Mouse (Mus musculus): ENCODE measurements at regions not wholly inside any gene's neighbourhood (a gene's known extent, or its start where the extent isn't known, plus 50 kb on each side); places are given as distances from the start of the nearest gene placed in this dataset.

GRCm38 (mm10) chr3:143822564-143823394 is 382.2 kb downstream of the Lmo4 start:
- no peak overlapping the region for H3K4me2 ChIP-seq (ENCODE audit: low read depth, low read length)
- WGBS: 72% methylated on average over 8 of the region's 8 CpGs
- H3K9me3 ChIP-seq (ENCODE audit: control insufficient read depth, low read length): no peaks in the 10 kb centered on the region
- H3K4me3 ChIP-seq (ENCODE audit: low read depth, low read length): no peak overlapping the region
- no peak overlapping the region for H3K9ac ChIP-seq (ENCODE audit: low read depth, low read length)
- H3K27me3 ChIP-seq (replicated peaks; ENCODE audit: control insufficient read depth, insufficient read depth, low read length): no peaks in the 10 kb centered on the region
- DNase-seq (ENCODE audit: low spot score) (peak; percentile 34), ATAC-seq (ENCODE audit: low read depth) (peak; percentile 44; the same call in 1 of the 2 replicates)
- no peak overlapping the region for H3K27ac ChIP-seq (replicated peaks; ENCODE audit: low read depth, low read length)
- H3K36me3 ChIP-seq (ENCODE audit: control insufficient read depth, insufficient read depth, low read length): no peaks in the 10 kb centered on the region
- H3K4me1 ChIP-seq (ENCODE audit: control insufficient read depth, insufficient read depth, low read length): no peaks in the 10 kb centered on the region

GRCm38 (mm10) chr3:143807544-143807943 is 397.5 kb downstream of the Lmo4 start:
- no peaks in the 10 kb centered on the region for H3K27me3 ChIP-seq (replicated peaks; ENCODE audit: control insufficient read depth, insufficient read depth, low read length)
- no peak overlapping the region for H3K9ac ChIP-seq (ENCODE audit: low read depth, low read length)
- H3K27ac ChIP-seq (replicated peaks; ENCODE audit: low read depth, low read length): no peak overlapping the region
- 57% methylated on average over 8 of the region's 8 CpGs for WGBS
- peak; percentile 23 for DNase-seq (ENCODE audit: low spot score)
- no peaks in the 10 kb centered on the region for H3K36me3 ChIP-seq (ENCODE audit: control insufficient read depth, insufficient read depth, low read length)
- H3K9me3 ChIP-seq (ENCODE audit: control insufficient read depth, low read length): peaks cover 7% of the 10 kb centered on the region; the same call in 1 of the 2 replicates
- no peak overlapping the region for H3K4me3 ChIP-seq (ENCODE audit: low read depth, low read length)
- ATAC-seq (ENCODE audit: low read depth): no peak
- no peaks in the 10 kb centered on the region for H3K4me1 ChIP-seq (ENCODE audit: control insufficient read depth, insufficient read depth, low read length)
- H3K4me2 ChIP-seq (ENCODE audit: low read depth, low read length): no peak overlapping the region

DNA sequence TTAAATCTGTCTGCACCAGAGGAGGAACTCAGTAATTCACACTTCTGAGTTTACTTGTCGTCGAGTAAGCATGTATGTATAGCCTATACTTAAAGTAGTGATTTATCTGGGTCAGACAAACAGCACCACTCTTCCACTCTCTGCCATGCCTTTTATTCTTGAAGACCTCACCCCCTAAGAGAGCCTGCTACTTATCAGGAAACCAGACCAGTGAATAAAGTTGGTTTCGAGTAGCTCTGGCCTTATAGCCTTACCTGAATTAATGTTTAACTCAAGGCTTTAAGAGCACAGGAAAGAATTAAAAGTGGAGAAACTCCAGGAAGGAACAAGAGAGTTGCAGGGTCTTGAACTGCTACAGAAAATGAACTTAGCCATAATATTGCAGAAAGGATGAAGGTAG is 398.1 kb downstream of the Lmo4 start:
- DNase-seq (ENCODE audit: low spot score): no peak
- ATAC-seq (ENCODE audit: low read depth): no peak
- no peak overlapping the region for H3K9ac ChIP-seq (ENCODE audit: low read depth, low read length)
- H3K4me1 ChIP-seq (ENCODE audit: control insufficient read depth, insufficient read depth, low read length): no peaks in the 10 kb centered on the region
- H3K4me2 ChIP-seq (ENCODE audit: low read depth, low read length): no peak overlapping the region
- no peak overlapping the region for H3K27ac ChIP-seq (replicated peaks; ENCODE audit: low read depth, low read length)
- no peaks in the 10 kb centered on the region for H3K27me3 ChIP-seq (replicated peaks; ENCODE audit: control insufficient read depth, insufficient read depth, low read length)
- H3K4me3 ChIP-seq (ENCODE audit: low read depth, low read length): no peak overlapping the region
- H3K9me3 ChIP-seq (ENCODE audit: control insufficient read depth, low read length): peaks cover 7% of the 10 kb centered on the region; the same call in 1 of the 2 replicates
- 78% methylated on average over 3 of the region's 3 CpGs for WGBS
- H3K36me3 ChIP-seq (ENCODE audit: control insufficient read depth, insufficient read depth, low read length): no peaks in the 10 kb centered on the region

DNA sequence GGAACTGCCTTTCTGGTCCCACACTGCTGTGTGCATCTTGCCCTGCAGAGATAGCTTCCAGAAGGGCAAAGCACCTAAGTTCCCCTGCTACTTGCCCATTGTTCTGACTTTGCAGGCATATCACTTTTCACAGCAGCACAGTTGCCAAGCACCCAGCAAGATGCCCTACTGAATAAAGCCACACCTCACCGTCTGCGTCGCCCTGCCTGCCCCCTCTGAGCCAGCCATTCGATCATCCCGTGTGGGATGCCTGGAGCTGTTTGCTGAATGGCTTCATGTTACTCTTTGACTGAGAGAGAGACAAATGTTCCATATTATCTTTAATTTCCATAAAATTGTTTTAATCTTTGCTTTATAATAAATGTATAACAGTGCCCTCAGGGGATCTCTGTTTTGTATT is 407.2 kb downstream of the Lmo4 start:
- Histone ChIP-seq H3K9me3 (ENCODE audit: control insufficient read depth, low read length) (no peaks in the 10 kb centered on the region), H3K9ac (ENCODE audit: low read depth, low read length) (no peak overlapping the region), H3K27me3 (replicated peaks; ENCODE audit: control insufficient read depth, insufficient read depth, low read length) (no peaks in the 10 kb centered on the region), H3K27ac (replicated peaks; ENCODE audit: low read depth, low read length) (no peak overlapping the region), H3K36me3 (ENCODE audit: control insufficient read depth, insufficient read depth, low read length) (no peaks in the 10 kb centered on the region), H3K4me3 (ENCODE audit: low read depth, low read length) (no peak overlapping the region), H3K4me2 (ENCODE audit: low read depth, low read length) (no peak overlapping the region), H3K4me1 (ENCODE audit: control insufficient read depth, insufficient read depth, low read length) (peaks cover 9% of the 10 kb centered on the region; the same call in 1 of the 2 replicates)
- WGBS: 17% methylated on average over 5 of the region's 5 CpGs
- ATAC-seq (ENCODE audit: low read depth) (peak; percentile 82; the same call in 1 of the 2 replicates), DNase-seq (ENCODE audit: low spot score) (peak; percentile 58)

- Histone ChIP-seq H3K4me2 (ENCODE audit: low read depth, low read length) (no peak overlapping the region), H3K9me3 (ENCODE audit: control insufficient read depth, low read length) (no peaks in the 10 kb centered on the region), H3K27ac (replicated peaks; ENCODE audit: low read depth, low read length) (no peak overlapping the region), H3K4me1 (ENCODE audit: control insufficient read depth, insufficient read depth, low read length) (peaks cover 5% of the 10 kb centered on the region; the same call in 1 of the 2 replicates), H3K36me3 (ENCODE audit: control insufficient read depth, insufficient read depth, low read length) (no peaks in the 10 kb centered on the region), H3K9ac (ENCODE audit: low read depth, low read length) (no peak overlapping the region), H3K27me3 (replicated peaks; ENCODE audit: control insufficient read depth, insufficient read depth, low read length) (no peaks in the 10 kb centered on the region), H3K4me3 (ENCODE audit: low read depth, low read length) (no peak overlapping the region)
- ATAC-seq (ENCODE audit: low read depth) (peak; percentile 62), DNase-seq (ENCODE audit: low spot score) (peak; percentile 26)
- WGBS: 71% methylated on average over 8 of the region's 8 CpGs
Measured at GRCm38 (mm10) chr3:143790905-143791304, 414.1 kb downstream of the Lmo4 start.

GRCm38 (mm10) chr3:143789932-143790570 is 415.0 kb downstream of the Lmo4 start:
- Histone ChIP-seq H3K4me3 (ENCODE audit: low read depth, low read length) (no peak overlapping the region), H3K4me2 (ENCODE audit: low read depth, low read length) (no peak overlapping the region), H3K9me3 (ENCODE audit: control insufficient read depth, low read length) (no peaks in the 10 kb centered on the region), H3K4me1 (ENCODE audit: control insufficient read depth, insufficient read depth, low read length) (peaks cover 5% of the 10 kb centered on the region; the same call in 1 of the 2 replicates), H3K36me3 (ENCODE audit: control insufficient read depth, insufficient read depth, low read length) (no peaks in the 10 kb centered on the region), H3K27ac (replicated peaks; ENCODE audit: low read depth, low read length) (no peak overlapping the region), H3K9ac (ENCODE audit: low read depth, low read length) (no peak overlapping the region), H3K27me3 (replicated peaks; ENCODE audit: control insufficient read depth, insufficient read depth, low read length) (no peaks in the 10 kb centered on the region)
- ATAC-seq (ENCODE audit: low read depth): no peak
- no peak for DNase-seq (ENCODE audit: low spot score)
- 55% methylated on average over 8 of the region's 8 CpGs for WGBS

GRCm38 (mm10) chr3:143786889-143787288 is 418.1 kb downstream of the Lmo4 start:
- Histone ChIP-seq H3K4me1 (ENCODE audit: control insufficient read depth, insufficient read depth, low read length) (0 out of 2 replicates have a peak, but pooled peaks cover 5% of the 10 kb centered on the region), H3K9me3 (ENCODE audit: control insufficient read depth, low read length) (no peaks in the 10 kb centered on the region), H3K4me3 (ENCODE audit: low read depth, low read length) (no peak overlapping the region), H3K9ac (ENCODE audit: low read depth, low read length) (no peak overlapping the region), H3K36me3 (ENCODE audit: control insufficient read depth, insufficient read depth, low read length) (no peaks in the 10 kb centered on the region), H3K4me2 (ENCODE audit: low read depth, low read length) (no peak overlapping the region), H3K27ac (replicated peaks; ENCODE audit: low read depth, low read length) (no peak overlapping the region), H3K27me3 (replicated peaks; ENCODE audit: control insufficient read depth, insufficient read depth, low read length) (no peaks in the 10 kb centered on the region)
- 94% methylated on average over 8 of the region's 8 CpGs for WGBS
- DNase-seq (ENCODE audit: low spot score) (no peak), ATAC-seq (ENCODE audit: low read depth) (no peak)

- H3K9ac ChIP-seq (ENCODE audit: low read depth, low read length): no peak overlapping the region
- no peak overlapping the region for H3K4me2 ChIP-seq (ENCODE audit: low read depth, low read length)
- ATAC-seq (ENCODE audit: low read depth) (no peak), DNase-seq (ENCODE audit: low spot score) (no peak)
- no peaks in the 10 kb centered on the region for H3K27me3 ChIP-seq (replicated peaks; ENCODE audit: control insufficient read depth, insufficient read depth, low read length)
- H3K36me3 ChIP-seq (ENCODE audit: control insufficient read depth, insufficient read depth, low read length): no peaks in the 10 kb centered on the region
- no peak overlapping the region for H3K27ac ChIP-seq (replicated peaks; ENCODE audit: low read depth, low read length)
- H3K9me3 ChIP-seq (ENCODE audit: control insufficient read depth, low read length): no peaks in the 10 kb centered on the region
- no peak overlapping the region for H3K4me3 ChIP-seq (ENCODE audit: low read depth, low read length)
- H3K4me1 ChIP-seq (ENCODE audit: control insufficient read depth, insufficient read depth, low read length): 0 out of 2 replicates have a peak, but pooled peaks cover 5% of the 10 kb centered on the region
- 61% methylated on average over 3 of the region's 3 CpGs for WGBS
Measured at GRCm38 (mm10) chr3:143784353-143784791, 420.6 kb downstream of the Lmo4 start.

Measured in embryonic facial prominence, embryonic 14.5 days (tissue).